Mouse (Mus musculus): ENCODE measurements around the gene Bglap. TPM values are rescaled to one million over a fixed set of nuclear protein-coding genes. Genes with fewer than 3 reads are reported as not detected.
"Not testable (repeated sequence)": the region's sequence is repeated elsewhere in the genome, so short reads cannot be mapped to it uniquely, and the experiment has no call there.

Bglap gene
- polyA plus RNA-seq, 1 experiment from 2014 or later = not detected

DNA sequence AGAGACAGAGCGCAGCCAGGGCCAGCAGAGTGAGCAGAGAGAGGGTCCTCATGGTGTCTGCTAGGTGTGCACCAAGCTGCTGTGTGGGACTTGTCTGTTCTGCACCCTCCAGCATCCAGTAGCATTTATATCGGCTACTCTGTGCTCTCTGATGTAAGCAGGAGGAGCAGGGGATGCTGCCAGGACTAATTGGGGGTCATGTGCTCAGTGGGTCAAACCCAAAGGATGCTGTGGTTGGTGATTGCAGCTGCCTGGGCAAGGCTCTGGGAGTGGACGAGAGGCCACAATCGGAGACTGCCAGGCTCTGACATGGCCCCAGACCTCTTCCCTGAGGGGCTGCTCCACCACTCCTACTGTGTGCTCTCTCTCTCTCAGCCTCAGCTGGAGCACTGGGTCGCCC lies 5.7 kb downstream of the Bglap start, which contains the start of gene Bglap2:
Gene Bglap2, minus strand, starts transcription at position 101 of the 400 bp plus-strand sequence.
- not testable (repeated sequence) for ATAC-seq (replicated peaks; ENCODE audit: insufficient number of reproducible peaks, low FRiP score, low TSS enrichment); H3K4me3 ChIP-seq (ENCODE audit: low read depth, low read length); H3K27me3 ChIP-seq (ENCODE audit: control insufficient read depth, insufficient read depth, low read length); H3K4me2 ChIP-seq; H3K9me3 ChIP-seq (replicated peaks; ENCODE audit: control insufficient read depth, low read length); H3K27ac ChIP-seq (ENCODE audit: low read depth, low read length); H3K4me1 ChIP-seq (ENCODE audit: control insufficient read depth, insufficient read depth, low read length); H3K36me3 ChIP-seq (ENCODE audit: control insufficient read depth, insufficient read depth, low read length); H3K9ac ChIP-seq (ENCODE audit: low read depth, low read length)
- 65% methylated on average over 4 of the region's 5 CpGs for WGBS (ENCODE audit: insufficient replicate concordance)

DNA sequence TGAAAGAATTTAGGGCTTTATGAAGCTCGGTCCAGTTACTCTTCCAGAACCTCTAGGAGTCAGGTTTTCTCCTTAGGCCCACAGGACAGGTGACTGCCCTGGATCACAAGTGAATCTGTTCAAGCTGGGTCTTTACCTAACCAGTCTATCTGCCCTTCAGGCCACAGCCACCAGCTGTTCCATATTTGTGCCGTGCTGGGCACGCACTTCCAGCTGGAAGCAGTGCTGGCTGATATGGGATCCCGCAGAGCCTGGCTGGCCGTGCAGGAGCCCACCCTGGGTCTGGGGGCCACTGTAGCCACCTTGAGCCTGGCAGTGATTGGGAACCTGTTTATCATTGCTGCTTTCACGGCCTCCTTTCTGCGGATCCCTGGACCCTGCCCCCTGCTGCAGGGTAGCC lies 7.6 kb downstream of the Bglap start:
- H3K4me1 ChIP-seq (ENCODE audit: control insufficient read depth, insufficient read depth, low read length); H3K9me3 ChIP-seq (replicated peaks; ENCODE audit: control insufficient read depth, low read length); H3K4me2 ChIP-seq; H3K27me3 ChIP-seq (ENCODE audit: control insufficient read depth, insufficient read depth, low read length); H3K9ac ChIP-seq (ENCODE audit: low read depth, low read length); H3K4me3 ChIP-seq (ENCODE audit: low read depth, low read length); ATAC-seq (replicated peaks; ENCODE audit: insufficient number of reproducible peaks, low FRiP score, low TSS enrichment); H3K27ac ChIP-seq (ENCODE audit: low read depth, low read length); H3K36me3 ChIP-seq (ENCODE audit: control insufficient read depth, insufficient read depth, low read length): not testable (repeated sequence)
- 27% methylated on average over 5 of the region's 7 CpGs for WGBS (ENCODE audit: insufficient replicate concordance)

DNA sequence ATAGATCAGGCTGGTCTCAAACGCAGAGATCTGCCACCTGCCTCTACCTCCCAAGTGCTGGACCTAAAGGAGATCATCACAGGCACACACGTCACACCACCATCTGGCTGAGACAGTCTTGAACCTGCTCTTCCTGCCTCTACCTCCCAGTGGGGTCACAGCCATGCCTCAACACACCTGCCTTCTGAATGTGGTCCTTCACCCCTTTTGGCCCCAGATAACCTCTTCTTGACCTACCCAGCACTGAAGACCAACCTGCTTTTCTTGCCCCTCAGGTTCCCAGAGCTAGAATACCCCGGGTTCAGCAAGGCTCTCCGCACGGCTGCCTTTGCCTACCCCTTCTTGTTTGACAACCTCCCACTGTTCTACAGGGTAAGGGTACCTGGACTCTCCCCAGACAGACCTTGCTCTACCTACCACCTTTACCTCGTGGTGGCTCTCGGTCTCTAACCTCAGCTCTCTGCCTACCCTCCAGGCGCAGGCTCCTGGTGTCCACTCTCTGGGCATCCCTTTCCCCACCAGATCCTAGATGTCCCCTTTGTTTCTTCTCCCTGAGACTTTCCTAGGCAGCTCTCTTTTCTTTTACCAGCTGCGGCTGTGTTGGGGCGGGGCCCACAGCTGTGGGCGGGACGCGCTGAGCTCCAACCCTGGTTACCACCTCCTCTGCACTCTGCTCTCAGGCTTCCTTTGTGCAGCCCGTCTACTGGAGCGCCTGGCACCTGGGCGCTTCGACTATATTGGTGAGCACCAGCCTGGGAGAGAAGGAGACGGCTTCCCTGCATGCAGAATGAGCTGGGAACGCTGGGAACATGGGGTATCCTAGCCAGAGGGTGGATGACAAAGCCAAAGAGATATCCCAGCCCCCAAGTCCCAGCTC lies 8.3 kb downstream of the Bglap start:
- H3K27me3 ChIP-seq (ENCODE audit: control insufficient read depth, insufficient read depth, low read length); H3K27ac ChIP-seq (ENCODE audit: low read depth, low read length); H3K9me3 ChIP-seq (replicated peaks; ENCODE audit: control insufficient read depth, low read length); H3K36me3 ChIP-seq (ENCODE audit: control insufficient read depth, insufficient read depth, low read length); H3K4me1 ChIP-seq (ENCODE audit: control insufficient read depth, insufficient read depth, low read length): not testable (repeated sequence)
- peak overlapping the region; percentile 51 for H3K4me2 ChIP-seq
- H3K9ac ChIP-seq (ENCODE audit: low read depth, low read length) = peak overlapping the region; percentile 52; the same call in 1 of the 2 replicates
- WGBS (ENCODE audit: insufficient replicate concordance) = 16% methylated on average over 18 of the region's 19 CpGs
- peak; percentile 72; the same call in 1 of the 2 replicates for ATAC-seq (replicated peaks; ENCODE audit: insufficient number of reproducible peaks, low FRiP score, low TSS enrichment)
- H3K4me3 ChIP-seq (ENCODE audit: low read depth, low read length) = 0 out of 2 replicates have a peak overlapping the region, but pooled peaks have one; percentile 8

DNA sequence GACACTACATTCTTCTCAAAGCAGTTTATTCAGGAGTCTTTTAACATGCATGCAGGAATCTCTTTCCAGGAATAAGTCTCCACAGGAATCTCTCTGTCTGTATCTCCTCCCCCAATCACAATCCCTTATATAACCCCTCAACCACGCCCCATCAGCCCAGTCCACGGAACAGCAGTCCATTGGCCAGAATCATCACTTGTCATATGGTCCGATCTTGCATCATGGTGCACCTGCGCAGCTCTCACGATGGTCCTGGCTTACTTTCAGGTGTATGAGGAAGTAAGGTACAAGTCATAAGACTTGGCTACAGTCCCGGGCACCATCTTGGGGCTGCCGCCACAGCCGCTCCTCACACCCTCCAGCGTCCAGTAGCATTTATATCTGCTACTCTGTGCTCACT lies 11.6 kb downstream of the Bglap start, which contains the start of gene Bglap3:
Gene Bglap3, minus strand, starts transcription at position 101 of the 400 bp plus-strand sequence.
- H3K4me2 ChIP-seq; H3K9me3 ChIP-seq (replicated peaks; ENCODE audit: control insufficient read depth, low read length); H3K9ac ChIP-seq (ENCODE audit: low read depth, low read length); H3K36me3 ChIP-seq (ENCODE audit: control insufficient read depth, insufficient read depth, low read length); H3K4me1 ChIP-seq (ENCODE audit: control insufficient read depth, insufficient read depth, low read length); H3K27me3 ChIP-seq (ENCODE audit: control insufficient read depth, insufficient read depth, low read length); H3K4me3 ChIP-seq (ENCODE audit: low read depth, low read length); H3K27ac ChIP-seq (ENCODE audit: low read depth, low read length); ATAC-seq (replicated peaks; ENCODE audit: insufficient number of reproducible peaks, low FRiP score, low TSS enrichment): not testable (repeated sequence)
- WGBS (ENCODE audit: insufficient replicate concordance) = 88% methylated on average over 9 of the region's 9 CpGs

DNA sequence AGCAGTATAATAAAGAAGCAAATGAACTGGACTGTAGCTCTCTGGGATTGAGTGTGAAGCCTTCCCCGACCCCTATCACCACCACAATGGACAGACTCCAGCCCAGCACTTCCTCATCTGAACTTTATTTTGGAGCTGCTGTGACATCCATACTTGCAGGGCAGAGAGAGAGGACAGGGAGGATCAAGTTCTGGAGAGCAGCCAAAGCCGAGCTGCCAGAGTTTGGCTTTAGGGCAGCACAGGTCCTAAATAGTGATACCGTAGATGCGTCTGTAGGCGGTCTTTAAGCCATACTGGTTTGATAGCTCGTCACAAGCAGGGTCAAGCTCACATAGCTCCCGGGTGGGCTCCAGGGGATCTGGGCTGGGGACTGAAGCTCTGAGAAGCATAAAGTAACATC lies 15.8 kb downstream of the Bglap start:
- H3K27me3 ChIP-seq (ENCODE audit: control insufficient read depth, insufficient read depth, low read length) = peaks cover 19% of the 10 kb centered on the region
- 83% methylated on average over 7 of the region's 7 CpGs for WGBS (ENCODE audit: insufficient replicate concordance)
- not testable (repeated sequence) for H3K4me3 ChIP-seq (ENCODE audit: low read depth, low read length); H3K4me2 ChIP-seq; ATAC-seq (replicated peaks; ENCODE audit: insufficient number of reproducible peaks, low FRiP score, low TSS enrichment); H3K36me3 ChIP-seq (ENCODE audit: control insufficient read depth, insufficient read depth, low read length); H3K9me3 ChIP-seq (replicated peaks; ENCODE audit: control insufficient read depth, low read length); H3K27ac ChIP-seq (ENCODE audit: low read depth, low read length); H3K9ac ChIP-seq (ENCODE audit: low read depth, low read length)
- H3K4me1 ChIP-seq (ENCODE audit: control insufficient read depth, insufficient read depth, low read length) = peaks cover 12% of the 10 kb centered on the region

DNA sequence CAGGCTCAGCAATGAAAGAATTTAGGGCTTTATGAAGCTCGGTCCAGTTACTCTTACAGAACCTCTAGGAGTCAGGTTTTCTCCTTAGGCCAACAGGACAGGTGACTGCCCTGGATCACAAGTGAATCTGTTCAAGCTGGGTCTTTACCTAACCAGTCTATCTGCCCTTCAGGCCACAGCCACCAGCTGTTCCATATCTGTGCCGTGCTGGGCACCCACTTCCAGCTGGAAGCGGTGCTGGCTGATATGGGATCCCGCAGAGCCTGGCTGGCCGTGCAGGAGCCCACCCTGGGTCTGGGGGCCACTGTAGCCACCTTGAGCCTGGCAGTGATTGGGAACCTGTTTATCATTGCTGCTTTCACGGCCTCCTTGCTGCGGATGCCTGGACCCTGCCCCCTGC lies 16.7 kb downstream of the Bglap start:
- peaks cover 13% of the 10 kb centered on the region for H3K4me1 ChIP-seq (ENCODE audit: control insufficient read depth, insufficient read depth, low read length)
- 41% methylated on average over 3 of the region's 7 CpGs for WGBS (ENCODE audit: insufficient replicate concordance)

DNA sequence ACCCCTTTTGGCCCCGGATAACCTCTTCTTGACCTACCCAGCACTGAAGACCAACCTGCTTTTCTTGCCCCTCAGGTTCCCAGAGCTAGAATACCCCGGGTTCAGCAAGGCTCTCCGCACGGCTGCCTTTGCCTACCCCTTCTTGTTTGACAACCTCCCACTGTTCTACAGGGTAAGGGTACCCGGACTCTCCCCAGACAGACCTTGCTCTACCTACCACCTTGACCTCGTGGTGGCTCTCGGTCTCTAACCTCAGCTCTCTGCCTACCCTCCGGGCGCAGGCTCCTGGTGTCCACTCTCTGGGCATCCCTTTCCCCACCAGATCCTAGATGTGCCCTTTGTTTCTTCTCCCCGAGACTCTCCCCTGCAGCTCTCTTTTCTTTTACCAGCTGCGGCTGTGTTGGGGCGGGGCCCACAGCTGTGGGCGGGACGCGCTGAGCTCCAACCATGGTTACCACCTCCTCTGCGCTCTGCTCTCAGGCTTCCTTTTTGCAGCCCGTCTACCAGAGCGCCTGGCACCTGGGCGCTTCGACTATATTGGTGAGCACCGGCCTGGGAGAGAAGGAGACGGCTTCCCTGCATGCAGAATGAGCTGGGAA lies 17.3 kb downstream of the Bglap start:
- H3K4me1 ChIP-seq (ENCODE audit: control insufficient read depth, insufficient read depth, low read length) = peaks cover 13% of the 10 kb centered on the region
- not testable (repeated sequence) for H3K9ac ChIP-seq (ENCODE audit: low read depth, low read length); H3K36me3 ChIP-seq (ENCODE audit: control insufficient read depth, insufficient read depth, low read length); H3K27ac ChIP-seq (ENCODE audit: low read depth, low read length); H3K9me3 ChIP-seq (replicated peaks; ENCODE audit: control insufficient read depth, low read length)
- peak overlapping the region; percentile 51 for H3K4me2 ChIP-seq
- peak; percentile 41; the same call in 1 of the 2 replicates for ATAC-seq (replicated peaks; ENCODE audit: insufficient number of reproducible peaks, low FRiP score, low TSS enrichment)
- peaks cover 19% of the 10 kb centered on the region for H3K27me3 ChIP-seq (ENCODE audit: control insufficient read depth, insufficient read depth, low read length)
- H3K4me3 ChIP-seq (ENCODE audit: low read depth, low read length) = 0 out of 2 replicates have a peak overlapping the region, but pooled peaks have one; percentile 10
- WGBS (ENCODE audit: insufficient replicate concordance) = 6% methylated on average over 16 of the region's 22 CpGs

More for the DNA sequence above, 16.7 kb downstream of the Bglap start:
- H3K9me3 ChIP-seq (replicated peaks; ENCODE audit: control insufficient read depth, low read length); ATAC-seq (replicated peaks; ENCODE audit: insufficient number of reproducible peaks, low FRiP score, low TSS enrichment); H3K36me3 ChIP-seq (ENCODE audit: control insufficient read depth, insufficient read depth, low read length); H3K4me2 ChIP-seq; H3K4me3 ChIP-seq (ENCODE audit: low read depth, low read length); H3K9ac ChIP-seq (ENCODE audit: low read depth, low read length); H3K27ac ChIP-seq (ENCODE audit: low read depth, low read length): not testable (repeated sequence)
- peaks cover 19% of the 10 kb centered on the region for H3K27me3 ChIP-seq (ENCODE audit: control insufficient read depth, insufficient read depth, low read length)

DNA sequence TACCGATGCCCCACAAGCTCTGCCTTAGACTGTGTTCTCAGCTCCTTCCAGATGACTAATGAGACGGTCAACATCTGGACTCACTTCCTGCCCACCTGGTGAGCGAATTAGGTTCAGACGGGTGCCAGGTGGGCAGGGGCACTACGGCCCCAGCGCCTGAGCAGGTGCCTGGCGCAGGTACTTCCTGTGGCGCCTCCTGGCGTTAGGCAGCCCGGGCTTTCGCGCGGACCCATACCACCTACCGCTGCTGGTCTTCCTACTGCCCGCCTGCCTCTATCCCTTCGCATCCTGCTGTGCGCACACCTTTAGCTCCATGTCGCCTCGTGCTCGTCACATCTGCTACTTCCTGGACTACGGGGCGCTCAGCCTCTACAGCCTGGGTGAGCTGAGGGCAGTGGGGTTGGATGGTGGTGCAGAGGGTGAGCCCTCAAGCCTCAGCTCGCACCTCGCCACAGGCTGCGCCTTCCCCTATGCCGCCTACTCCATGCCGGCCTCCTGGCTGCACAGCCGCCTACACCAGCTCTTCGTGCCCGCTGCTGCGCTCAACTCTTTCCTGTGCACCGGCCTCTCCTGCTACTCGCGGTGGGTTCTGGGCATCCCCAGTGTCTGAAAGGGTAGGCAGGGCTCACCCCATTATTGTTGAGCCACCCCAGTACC lies 18.4 kb downstream of the Bglap start:
- Histone ChIP-seq H3K27me3 (ENCODE audit: control insufficient read depth, insufficient read depth, low read length) (peaks cover 19% of the 10 kb centered on the region), H3K4me1 (ENCODE audit: control insufficient read depth, insufficient read depth, low read length) (peaks cover 13% of the 10 kb centered on the region), H3K4me2 (no peak overlapping the region), H3K27ac (ENCODE audit: low read depth, low read length) (no peak overlapping the region), H3K36me3 (ENCODE audit: control insufficient read depth, insufficient read depth, low read length) (peaks cover 11% of the 10 kb centered on the region), H3K4me3 (ENCODE audit: low read depth, low read length) (no peak overlapping the region), H3K9me3 (replicated peaks; ENCODE audit: control insufficient read depth, low read length) (no peaks in the 10 kb centered on the region), H3K9ac (ENCODE audit: low read depth, low read length) (no peak overlapping the region)
- 34% methylated on average over 34 of the region's 34 CpGs for WGBS (ENCODE audit: insufficient replicate concordance)
- no peak for ATAC-seq (replicated peaks; ENCODE audit: insufficient number of reproducible peaks, low FRiP score, low TSS enrichment)

Data from heart, embryonic 11.5 days (tissue).